Mouse (Mus musculus): ENCODE measurements around the gene Gsn.

DNA sequence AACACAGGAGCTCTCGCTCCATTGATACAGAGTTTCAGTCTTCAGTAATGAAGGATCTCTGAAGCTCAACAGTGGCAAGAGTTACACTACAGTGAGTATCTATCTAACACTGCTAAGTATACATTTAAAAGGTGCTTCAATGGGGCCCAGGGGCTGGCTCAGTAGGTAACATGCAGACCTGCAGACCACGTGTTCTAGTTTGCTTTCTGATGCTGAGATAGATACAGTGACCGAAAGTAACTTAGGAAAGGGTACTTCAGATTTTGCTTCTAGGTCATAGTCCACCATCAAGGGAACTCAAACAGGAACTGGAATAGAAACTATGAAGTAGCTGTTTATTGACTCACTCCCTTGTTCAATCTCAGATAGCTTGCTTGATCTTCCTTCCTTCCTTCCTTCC lies 44.5 kb upstream of the Gsn start:
- TF ChIP-seq CTCF (IDR thresholded peaks at IDR 0.05; ENCODE audit: low read depth, low read length), result no peak
- TF ChIP-seq POLR2A (IDR thresholded peaks at IDR 0.05; ENCODE audit: insufficient read depth, low read length), result no peak
- TF ChIP-seq EP300 (IDR thresholded peaks at IDR 0.05; ENCODE audit: insufficient read depth, low read depth, low read length), result no peak

Data from ES-Bruce4 (cell line).